Comparison of ENCODE assay signal across 13 mouse cellular contexts in the genomic region with DNA sequence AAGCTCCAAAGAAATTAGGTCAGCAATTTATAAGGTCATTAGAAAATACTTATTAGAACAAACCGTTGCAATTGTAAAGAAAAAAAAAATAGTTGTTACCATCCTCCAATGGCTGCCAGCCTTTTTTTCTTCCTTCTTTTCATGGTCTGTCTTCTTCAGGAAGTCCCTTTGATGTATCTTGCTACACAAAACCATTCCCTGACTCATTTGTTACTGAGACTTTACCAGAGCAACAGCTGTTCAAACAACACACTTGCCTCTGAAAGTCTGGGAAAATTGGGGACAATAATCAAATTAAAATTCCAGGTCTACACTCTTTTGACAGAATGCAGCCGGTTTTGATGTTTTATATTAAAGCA.
DNase-seq lines count a peak whose midpoint lies in the region; ATAC-seq and TF ChIP-seq lines count a peak whose summit lies in the region.
"Had no signal": no experiment of that assay in that cellular context is flagged by ENCODE, and none has a peak within 500 bp of the region (broad histone marks: within the 10 kb centered on the region; RNA-seq: fewer than 3 reads in every experiment).

No protein-coding gene starts in this region.

- H3K9me3 ChIP-seq in kidney, embryonic 14.5 days (ENCODE audit: control insufficient read depth, low read length), result no peaks in the 10 kb centered on the region
- no peaks in the 10 kb centered on the region for H3K9me3 ChIP-seq in forebrain, embryonic 13.5 days (replicated peaks)
- H3K9me3 ChIP-seq in midbrain, embryonic 10.5 days (replicated peaks), result no peaks in the 10 kb centered on the region
- H3K9me3 ChIP-seq in intestine, postnatal 0 days (ENCODE audit: control insufficient read depth), result no peaks in the 10 kb centered on the region
- no peaks in the 10 kb centered on the region for H3K9me3 ChIP-seq in heart, embryonic 10.5 days
- H3K9me3 ChIP-seq: heart, embryonic 13.5 days; liver, embryonic 12.5 days had no signal

- H3K27ac ChIP-seq in kidney, embryonic 14.5 days (ENCODE audit: low read depth, low read length), result no peak overlapping the region
- peak overlapping the region; percentile 91 for H3K27ac ChIP-seq in forebrain, embryonic 13.5 days
- H3K27ac ChIP-seq in midbrain, embryonic 10.5 days (replicated peaks), result peak overlapping the region; percentile 76
- H3K27ac ChIP-seq in intestine, postnatal 0 days (ENCODE audit: low read depth, low read length), result no peak overlapping the region
- H3K27ac ChIP-seq in heart, embryonic 10.5 days, result no peak overlapping the region
- H3K27ac ChIP-seq: heart, embryonic 13.5 days; liver, embryonic 12.5 days had no signal

- H3K4me2 ChIP-seq in kidney, embryonic 14.5 days (replicated peaks; ENCODE audit: low read depth, low read length), result no peak overlapping the region; the same call in 1 of the 2 replicates
- H3K4me2 ChIP-seq in forebrain, embryonic 13.5 days, result peak overlapping the region; percentile 29
- no peak overlapping the region for H3K4me2 ChIP-seq in intestine, postnatal 0 days (replicated peaks; ENCODE audit: low read depth)
- H3K4me2 ChIP-seq: heart, embryonic 13.5 days; liver, embryonic 12.5 days had no signal

- H3K27me3 ChIP-seq in kidney, embryonic 14.5 days (ENCODE audit: control insufficient read depth, insufficient read depth, low read length), result no peaks in the 10 kb centered on the region
- H3K27me3 ChIP-seq in forebrain, embryonic 13.5 days, result no peaks in the 10 kb centered on the region
- H3K27me3 ChIP-seq in midbrain, embryonic 10.5 days (ENCODE audit: low read depth, poor library complexity, severe bottlenecking), result no peaks in the 10 kb centered on the region
- no peaks in the 10 kb centered on the region for H3K27me3 ChIP-seq in intestine, postnatal 0 days (replicated peaks; ENCODE audit: control insufficient read depth, insufficient read depth, low read length)
- H3K27me3 ChIP-seq in heart, embryonic 10.5 days (ENCODE audit: insufficient read depth, poor library complexity, severe bottlenecking), result no peaks in the 10 kb centered on the region
- H3K27me3 ChIP-seq: heart, embryonic 13.5 days; liver, embryonic 12.5 days had no signal

- peaks cover 22% of the 10 kb centered on the region; the same call in 1 of the 2 replicates for H3K4me1 ChIP-seq in kidney, embryonic 14.5 days (ENCODE audit: control insufficient read depth, insufficient read depth, low read length)
- H3K4me1 ChIP-seq in forebrain, embryonic 13.5 days, result peaks cover 73% of the 10 kb centered on the region
- peaks cover 77% of the 10 kb centered on the region for H3K4me1 ChIP-seq in midbrain, embryonic 10.5 days
- no peaks in the 10 kb centered on the region for H3K4me1 ChIP-seq in intestine, postnatal 0 days (replicated peaks; ENCODE audit: control insufficient read depth, insufficient read depth, low read length)
- H3K4me1 ChIP-seq in heart, embryonic 10.5 days, result peaks cover 12% of the 10 kb centered on the region

- no peak for TF ChIP-seq CTCF in intestine, postnatal 0 days (IDR thresholded peaks at IDR 0.05; ENCODE audit: low read depth)

- H3K4me3 ChIP-seq in kidney, embryonic 14.5 days (ENCODE audit: low read length), result no peak overlapping the region
- H3K4me3 ChIP-seq in forebrain, embryonic 13.5 days, result no peak overlapping the region
- peak overlapping the region; percentile 33 for H3K4me3 ChIP-seq in midbrain, embryonic 10.5 days
- H3K4me3 ChIP-seq in intestine, postnatal 0 days (ENCODE audit: low read depth, low read length), result no peak overlapping the region
- H3K4me3 ChIP-seq in heart, embryonic 10.5 days, result no peak overlapping the region
- H3K4me3 ChIP-seq: heart, embryonic 13.5 days; liver, embryonic 12.5 days had no signal

- 3% methylated on average over 2 of the region's 2 CpGs for WGBS in kidney, embryonic 14.5 days
- 0% methylated on average over 2 of the region's 2 CpGs for WGBS in forebrain, embryonic 13.5 days
- WGBS in midbrain, embryonic 10.5 days, result 7% methylated on average over 2 of the region's 2 CpGs
- 29% methylated on average over 2 of the region's 2 CpGs for WGBS in intestine, postnatal 0 days
- 30% methylated on average over 2 of the region's 2 CpGs for WGBS in heart, embryonic 10.5 days

- DNase-seq in kidney, adult 9 months, result no peak
- no peak for DNase-seq in midbrain, embryonic 10.5 days (ENCODE audit: low spot score)
- DNase-seq in retina, postnatal 1 day, result peak; percentile 46
- no peak for DNase-seq in layer of hippocampus, postnatal 14 days (ENCODE audit: low spot score in 2 of 2)
- no peak for DNase-seq in heart, embryonic 10.5 days (ENCODE audit: low spot score)
- DNase-seq: kidney, adult 18-20 months; lung, postnatal 36 days; spleen, adult 18-20 months had no signal

- H3K36me3 ChIP-seq in kidney, embryonic 14.5 days (ENCODE audit: control insufficient read depth, insufficient read depth, low read length), result no peaks in the 10 kb centered on the region
- H3K36me3 ChIP-seq in forebrain, embryonic 13.5 days (ENCODE audit: poor library complexity, severe bottlenecking), result no peaks in the 10 kb centered on the region
- H3K36me3 ChIP-seq in midbrain, embryonic 10.5 days, result no peaks in the 10 kb centered on the region
- no peaks in the 10 kb centered on the region for H3K36me3 ChIP-seq in intestine, postnatal 0 days (ENCODE audit: control insufficient read depth, insufficient read depth)
- no peaks in the 10 kb centered on the region for H3K36me3 ChIP-seq in heart, embryonic 10.5 days
- H3K36me3 ChIP-seq: heart, embryonic 13.5 days; liver, embryonic 12.5 days had no signal

- ATAC-seq in kidney, embryonic 14.5 days (ENCODE audit: low FRiP score, low TSS enrichment), result 0 out of 2 replicates have a peak, but pooled peaks have one; percentile 36
- peak; percentile 39; the same call in 1 of the 2 replicates for ATAC-seq in forebrain, embryonic 13.5 days
- ATAC-seq in intestine, postnatal 0 days, result no peak
- ATAC-seq: liver, embryonic 12.5 days had no signal

- no peak overlapping the region for H3K9ac ChIP-seq in kidney, embryonic 14.5 days (ENCODE audit: low read depth, low read length)
- no peak overlapping the region for H3K9ac ChIP-seq in forebrain, embryonic 13.5 days
- no peak overlapping the region for H3K9ac ChIP-seq in intestine, postnatal 0 days (ENCODE audit: low read depth, low read length)
- H3K9ac ChIP-seq: heart, embryonic 13.5 days; liver, embryonic 12.5 days had no signal

Comparison
In these comparisons a context has a peak if more than half of its experiments do, and no peak if none do; other contexts are left out.
1. H3K27ac ChIP-seq: peak in forebrain, embryonic 13.5 days (single experiment) and midbrain, embryonic 10.5 days (single experiment); none in kidney, embryonic 14.5 days (single experiment), intestine, postnatal 0 days (single experiment) and heart, embryonic 10.5 days (single experiment).